Mouse (Mus musculus): ENCODE measurements around the gene H2-M10.2.

H2-M10.2 gene

GRCm38 (mm10) chr17:36286390-36286789 is at the start of gene H2-M10.2:
Gene H2-M10.2, minus strand, starts transcription at chr17:36286490.
- DNase-seq (ENCODE audit: low read depth) = no peak

- DNase-seq (ENCODE audit: low read depth) = no peak
Observed at GRCm38 (mm10) chr17:36326055-36326454, 39.8 kb upstream of the H2-M10.2 start, which contains the start of gene H2-M10.1. Gene H2-M10.1, minus strand, starts transcription at chr17:36326155.

GRCm38 (mm10) chr17:36315689-36316253 is 29.5 kb upstream of the H2-M10.2 start:
- DNase-seq (ENCODE audit: low read depth) = no peak

- peak; percentile 17 for DNase-seq (ENCODE audit: low read depth)
Observed at GRCm38 (mm10) chr17:36315041-36315688, 28.9 kb upstream of the H2-M10.2 start.

GRCm38 (mm10) chr17:36314511-36314910 is 28.2 kb upstream of the H2-M10.2 start:
- DNase-seq (ENCODE audit: low read depth) = peak; percentile 7

- DNase-seq (ENCODE audit: low read depth) = no peak
Observed at GRCm38 (mm10) chr17:36309293-36309692, 23.0 kb upstream of the H2-M10.2 start.

GRCm38 (mm10) chr17:36308855-36309254 is 22.6 kb upstream of the H2-M10.2 start:
- DNase-seq (ENCODE audit: low read depth) = peak; percentile 19

- DNase-seq (ENCODE audit: low read depth) = no peak
Observed at GRCm38 (mm10) chr17:36281521-36282245, 4.6 kb downstream of the H2-M10.2 start.

- no peak for DNase-seq (ENCODE audit: low read depth)
Observed at GRCm38 (mm10) chr17:36274776-36275175, 11.5 kb downstream of the H2-M10.2 start.

- DNase-seq (ENCODE audit: low read depth) = no peak
Observed at GRCm38 (mm10) chr17:36273796-36274195, 12.5 kb downstream of the H2-M10.2 start.

- no peak for DNase-seq (ENCODE audit: low read depth)
Observed at GRCm38 (mm10) chr17:36272643-36273366, 13.5 kb downstream of the H2-M10.2 start.

GRCm38 (mm10) chr17:36271586-36272256 is 14.6 kb downstream of the H2-M10.2 start, which contains the start of gene Trim39:
Gene Trim39, minus strand, starts transcription at chr17:36272247.
- peak; percentile 79 for DNase-seq (ENCODE audit: low read depth)

- peak; percentile 65 for DNase-seq (ENCODE audit: low read depth)
Observed at GRCm38 (mm10) chr17:36270956-36271585, 15.2 kb downstream of the H2-M10.2 start.

- DNase-seq (ENCODE audit: low read depth) = peak; percentile 17
Observed at GRCm38 (mm10) chr17:36265834-36266233, 20.5 kb downstream of the H2-M10.2 start.

GRCm38 (mm10) chr17:36264273-36264925 is 21.9 kb downstream of the H2-M10.2 start:
- DNase-seq (ENCODE audit: low read depth) = no peak

GRCm38 (mm10) chr17:36261511-36262166 is 24.7 kb downstream of the H2-M10.2 start:
- no peak for DNase-seq (ENCODE audit: low read depth)

GRCm38 (mm10) chr17:36257969-36258368 is 28.3 kb downstream of the H2-M10.2 start, which contains the start of gene Rpp21:
Gene Rpp21, minus strand, starts transcription at chr17:36258069.
- DNase-seq (ENCODE audit: low read depth) = no peak

GRCm38 (mm10) chr17:36257241-36257947 is 28.9 kb downstream of the H2-M10.2 start:
- peak; percentile 48 for DNase-seq (ENCODE audit: low read depth)

GRCm38 (mm10) chr17:36253087-36253600 is 33.1 kb downstream of the H2-M10.2 start:
- DNase-seq (ENCODE audit: low read depth) = no peak
